Mouse (Mus musculus): ENCODE measurements around the gene Zc3h12a. TPM values are rescaled to one million over a fixed set of nuclear protein-coding genes. Genes with fewer than 3 reads are reported as not detected.

Gene Zc3h12a
- total RNA-seq (2021) = 1 to 10 TPM; 4.6 to 6.8 TPM
- long read RNA-seq, experiment 1, partial matches to known transcripts = 0 of 5 reads
- long read RNA-seq, experiment 1, other reads (novel, unspliced or antisense) = 5 of 5 reads
- long read RNA-seq, experiment 2, partial matches to known transcripts = 1 of 3 reads
- long read RNA-seq, experiment 2, other reads (novel, unspliced or antisense) = 1 of 3 reads

- DNase-seq = peak; percentile 97
Measured at GRCm38 (mm10) chr4:125127305-125128084, at the start of gene Zc3h12a. Gene Zc3h12a (minus strand): TSS chr4:125127840.

GRCm38 (mm10) chr4:125176639-125177165, 49.1 kb upstream of the Zc3h12a start:
- no peak for DNase-seq

- DNase-seq = no peak
Measured at GRCm38 (mm10) chr4:125176190-125176589, 48.5 kb upstream of the Zc3h12a start.

GRCm38 (mm10) chr4:125175591-125175990, 48.0 kb upstream of the Zc3h12a start:
- DNase-seq = peak; percentile 85

GRCm38 (mm10) chr4:125174516-125175185, 47.0 kb upstream of the Zc3h12a start:
- DNase-seq = no peak

- no peak for DNase-seq
Measured at GRCm38 (mm10) chr4:125173150-125173549, 45.5 kb upstream of the Zc3h12a start.

GRCm38 (mm10) chr4:125172736-125173135, 45.1 kb upstream of the Zc3h12a start:
- no peak for DNase-seq

- no peak for DNase-seq
Measured at GRCm38 (mm10) chr4:125167723-125168122, 40.1 kb upstream of the Zc3h12a start.

- no peak for DNase-seq
Measured at GRCm38 (mm10) chr4:125164861-125165260, 37.2 kb upstream of the Zc3h12a start.

- no peak for DNase-seq
Measured at GRCm38 (mm10) chr4:125162701-125163100, 35.1 kb upstream of the Zc3h12a start.

- DNase-seq = no peak
Measured at GRCm38 (mm10) chr4:125161392-125161791, 33.8 kb upstream of the Zc3h12a start.

- no peak for DNase-seq
Measured at GRCm38 (mm10) chr4:125160951-125161331, 33.3 kb upstream of the Zc3h12a start.

GRCm38 (mm10) chr4:125160320-125160950, 32.8 kb upstream of the Zc3h12a start:
- DNase-seq = peak; percentile 96

- peak; percentile 36 for DNase-seq
Measured at GRCm38 (mm10) chr4:125158581-125159317, 31.1 kb upstream of the Zc3h12a start.

- DNase-seq = no peak
Measured at GRCm38 (mm10) chr4:125158081-125158480, 30.4 kb upstream of the Zc3h12a start.

GRCm38 (mm10) chr4:125157322-125157721, 29.7 kb upstream of the Zc3h12a start:
- no peak for DNase-seq

GRCm38 (mm10) chr4:125155646-125156045, 28.0 kb upstream of the Zc3h12a start:
- DNase-seq = no peak

GRCm38 (mm10) chr4:125153659-125154241, 26.1 kb upstream of the Zc3h12a start:
- no peak for DNase-seq

- DNase-seq = no peak
Measured at GRCm38 (mm10) chr4:125152469-125152868, 24.8 kb upstream of the Zc3h12a start.

- DNase-seq = no peak
Measured at GRCm38 (mm10) chr4:125149460-125149859, 21.8 kb upstream of the Zc3h12a start.

GRCm38 (mm10) chr4:125147970-125148369, 20.3 kb upstream of the Zc3h12a start:
- DNase-seq = no peak

All from adrenal gland, postnatal 10 days (tissue).